Mouse (Mus musculus): Measurements from ENCODE around the gene Myt1l. TPM values are rescaled to one million over a fixed set of nuclear protein-coding genes. Genes with fewer than 3 reads are reported as not detected.

Myt1l gene
- total RNA-seq, 2 experiments from 2014 or later = 221 to 228 TPM

DNA sequence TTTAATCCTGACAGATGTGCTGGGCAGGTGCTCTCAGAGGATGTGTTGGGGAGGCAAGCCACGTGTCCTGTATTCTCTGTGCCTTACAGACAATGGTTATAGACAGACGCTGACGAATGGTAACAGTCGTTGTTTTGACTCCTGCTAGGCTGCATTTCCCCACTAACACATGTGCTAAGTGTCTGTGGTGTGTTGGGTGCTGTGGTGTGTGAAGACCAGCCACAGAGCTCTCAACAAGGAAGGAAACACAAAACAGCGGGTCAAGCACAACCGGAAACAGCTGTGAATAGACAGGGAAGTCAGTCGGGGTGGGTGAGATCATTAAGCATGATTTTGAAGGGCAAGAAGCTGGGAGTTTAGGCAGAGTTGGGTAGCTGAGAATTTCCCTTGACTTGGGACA, 41.1 kb downstream of the Myt1l start:
- DNase-seq = no peak

DNA sequence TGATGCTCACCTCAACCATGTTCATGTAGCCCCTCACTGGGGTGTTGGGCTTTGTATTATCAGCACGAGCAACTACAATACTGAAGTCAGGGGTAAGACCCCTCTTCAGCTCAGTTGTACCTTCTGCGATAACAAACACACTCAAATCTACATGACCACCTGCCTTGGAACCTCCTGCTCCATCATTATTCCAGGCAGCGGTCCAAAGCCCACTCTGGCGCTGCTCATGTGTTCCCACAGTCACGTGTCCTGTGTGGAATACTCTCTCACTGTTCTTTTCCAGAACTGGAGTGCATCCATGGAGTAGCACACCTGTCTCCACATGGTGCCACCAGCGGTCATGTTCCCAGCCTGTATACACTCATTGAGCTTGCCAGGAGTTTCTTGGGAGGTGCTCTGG, 42.2 kb downstream of the Myt1l start:
- DNase-seq = no peak

DNA sequence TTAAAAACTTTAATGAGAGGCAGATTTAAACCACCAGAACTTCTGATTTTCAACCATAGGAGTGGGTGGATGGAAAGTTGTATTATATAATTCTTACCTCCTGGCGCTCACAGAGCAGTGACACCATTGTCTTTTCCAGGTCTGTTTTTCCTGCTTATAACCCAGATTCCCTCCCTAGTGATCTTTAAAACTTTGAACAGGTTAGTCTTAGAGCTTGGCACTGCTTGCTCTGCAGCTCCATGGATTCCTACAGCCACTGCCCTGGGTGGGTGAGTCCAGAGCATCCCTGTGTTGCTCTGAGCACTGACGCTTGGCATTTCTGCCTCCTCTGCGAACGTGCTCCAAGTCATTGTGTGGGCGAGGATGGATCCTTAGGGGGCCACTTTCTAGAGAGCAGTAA, 43.4 kb downstream of the Myt1l start:
- no peak for DNase-seq

DNA sequence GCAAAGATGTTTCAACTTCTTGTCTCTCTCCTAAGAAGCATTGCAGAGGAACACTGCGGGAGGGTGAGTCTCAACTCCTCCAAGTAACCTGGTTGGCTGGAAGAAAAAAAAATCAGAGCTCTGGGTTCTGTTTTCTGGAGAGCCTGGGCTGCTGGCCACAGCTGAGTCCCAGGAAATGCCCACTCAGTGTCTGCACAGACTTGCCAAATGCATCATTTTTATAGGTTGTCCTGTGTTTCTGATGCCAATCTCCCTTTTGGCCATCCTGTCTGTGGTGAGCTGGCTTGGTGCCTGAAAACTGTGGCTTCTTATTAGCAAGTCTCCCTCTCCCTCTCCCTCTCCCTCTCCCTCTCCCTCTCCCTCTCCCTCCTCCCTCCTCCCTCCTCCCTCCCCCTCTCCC, 65.6 kb downstream of the Myt1l start:
- no peak for DNase-seq

DNA sequence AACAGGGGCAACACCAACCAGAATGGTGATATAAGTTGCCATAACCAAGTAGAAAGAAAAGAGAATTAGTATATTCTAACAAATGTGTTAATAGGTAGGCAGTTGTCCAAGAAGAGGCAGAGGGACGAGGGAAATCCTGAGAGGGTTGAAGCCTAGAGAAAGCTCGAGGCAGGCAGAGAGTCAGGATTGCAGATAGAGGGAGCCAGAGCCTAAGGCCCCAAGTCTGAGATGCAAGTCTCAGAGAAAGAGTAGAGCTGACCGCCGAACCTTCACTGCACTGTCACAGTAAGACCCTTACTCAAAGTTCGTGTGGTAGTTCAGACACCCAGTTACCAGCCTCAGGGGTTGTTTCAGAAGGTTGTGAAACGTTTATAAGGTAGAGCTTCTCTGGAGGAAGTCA, 71.7 kb downstream of the Myt1l start:
- DNase-seq = no peak

DNA sequence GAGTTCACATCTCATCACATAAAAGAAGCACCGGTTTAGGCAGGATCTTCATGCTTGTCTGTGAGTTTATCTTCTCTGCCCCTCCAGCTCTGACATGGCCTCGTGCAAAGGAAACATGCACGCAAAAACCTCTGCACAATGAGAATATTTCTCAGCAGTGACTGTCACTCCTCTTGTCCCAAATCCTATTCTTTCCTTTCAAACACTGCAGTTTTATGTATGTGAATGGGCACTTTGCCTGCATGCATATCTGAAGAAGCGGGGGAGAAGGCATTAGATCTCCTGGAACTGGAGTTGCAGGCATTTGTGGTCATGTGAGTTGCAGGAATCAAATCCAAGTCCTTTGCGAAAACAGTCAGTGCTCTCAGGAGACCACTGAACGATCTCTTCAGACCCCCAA, 73.0 kb downstream of the Myt1l start:
- no peak for DNase-seq

DNA sequence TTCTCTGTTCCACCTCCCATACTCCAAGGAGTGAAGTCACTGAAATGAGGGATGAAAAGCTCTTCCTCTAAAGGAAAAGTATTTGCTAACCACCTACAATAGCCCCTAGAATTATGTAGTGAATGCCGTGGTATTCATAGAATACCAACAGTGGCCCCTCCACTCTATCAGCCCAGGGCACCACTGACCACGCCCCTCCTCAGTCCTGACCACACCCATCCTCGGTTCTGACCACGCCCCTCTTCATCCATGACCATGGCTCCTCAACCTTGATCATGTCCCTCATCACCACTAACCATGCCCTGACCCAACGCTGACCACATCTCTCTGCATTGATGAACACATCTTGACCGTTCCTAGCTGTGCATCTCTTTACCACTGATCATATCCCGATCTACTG, 76.5 kb downstream of the Myt1l start:
- no peak for DNase-seq

DNA sequence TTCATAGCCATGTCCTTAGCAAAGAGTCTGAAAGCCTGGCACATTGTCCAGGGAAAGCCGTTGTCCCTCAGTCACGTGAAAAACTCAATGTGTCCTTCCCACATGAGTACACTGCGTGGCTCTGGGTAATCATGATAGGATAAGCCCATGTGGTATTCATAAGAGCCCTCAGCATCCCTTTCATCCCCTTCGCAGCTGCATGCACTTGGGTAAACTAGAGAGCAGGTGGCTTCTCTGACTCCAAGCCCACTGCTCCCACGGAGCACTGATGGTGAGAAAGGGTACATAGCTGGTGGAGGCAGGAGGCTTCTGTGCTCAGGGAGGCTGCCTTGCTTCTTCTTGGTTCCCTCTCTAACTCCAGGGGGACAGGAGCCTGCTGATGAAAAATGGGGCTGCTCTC, 76.9 kb downstream of the Myt1l start:
- DNase-seq = no peak

DNA sequence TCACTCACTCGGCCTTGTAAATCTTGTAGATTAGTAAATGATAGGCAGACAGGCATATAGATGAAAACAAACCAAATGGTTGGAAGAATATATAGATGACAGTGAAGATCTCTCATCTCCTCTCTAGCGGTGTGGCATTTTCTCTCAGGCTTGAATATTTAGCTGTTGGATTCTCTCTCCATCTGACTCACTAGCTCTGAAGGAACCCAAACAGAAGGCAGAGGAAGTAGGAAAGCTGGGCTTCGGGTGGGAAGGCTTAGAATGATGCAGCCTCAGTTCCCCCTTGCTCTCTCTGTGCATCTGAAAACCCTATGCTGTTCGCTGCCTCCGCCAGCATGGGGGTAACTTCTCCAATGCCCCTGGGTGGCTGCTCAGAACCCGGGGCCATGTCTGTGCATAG, 78.0 kb downstream of the Myt1l start:
- DNase-seq = peak in 1 of 2 experiments; percentile 39

DNA sequence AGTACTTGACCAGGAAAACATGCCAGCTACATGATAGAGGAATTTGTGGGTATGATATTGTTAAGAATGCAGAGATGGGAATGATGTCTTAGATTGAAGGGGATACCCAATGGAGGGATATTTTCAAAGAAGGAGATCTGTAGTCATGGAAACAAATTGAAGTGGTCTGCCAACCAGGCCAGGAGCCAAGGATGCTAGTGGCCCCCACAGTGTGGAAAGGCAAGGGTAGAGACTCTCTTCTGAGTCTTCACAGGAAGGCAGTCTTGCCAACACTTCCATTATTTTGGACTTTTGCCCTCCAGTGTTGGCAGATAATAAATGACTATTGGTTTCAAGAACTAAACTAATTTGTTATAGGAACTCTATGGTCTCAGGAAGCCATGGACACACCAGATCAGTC, 89.6 kb downstream of the Myt1l start:
- no peak for DNase-seq

DNA sequence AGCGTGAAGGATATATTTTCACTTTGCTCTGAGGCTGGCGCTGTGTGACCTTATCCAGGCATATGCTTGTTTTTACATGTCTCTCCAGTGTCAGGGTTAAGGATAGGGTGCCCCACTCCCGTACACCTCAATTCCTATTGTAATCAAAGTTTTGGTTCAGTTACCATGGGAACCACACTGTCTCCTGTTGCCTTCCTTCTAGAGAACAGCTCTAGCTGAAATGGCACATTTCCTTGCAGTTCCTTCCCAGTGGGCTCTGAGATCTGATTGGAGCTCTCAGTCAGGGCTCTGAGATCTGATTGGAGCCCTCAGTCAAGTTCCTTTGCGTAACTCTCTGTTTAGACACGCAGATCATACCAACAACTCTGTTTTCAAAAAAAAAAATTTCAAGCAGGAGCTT, 93.3 kb downstream of the Myt1l start:
- no peak for DNase-seq

DNA sequence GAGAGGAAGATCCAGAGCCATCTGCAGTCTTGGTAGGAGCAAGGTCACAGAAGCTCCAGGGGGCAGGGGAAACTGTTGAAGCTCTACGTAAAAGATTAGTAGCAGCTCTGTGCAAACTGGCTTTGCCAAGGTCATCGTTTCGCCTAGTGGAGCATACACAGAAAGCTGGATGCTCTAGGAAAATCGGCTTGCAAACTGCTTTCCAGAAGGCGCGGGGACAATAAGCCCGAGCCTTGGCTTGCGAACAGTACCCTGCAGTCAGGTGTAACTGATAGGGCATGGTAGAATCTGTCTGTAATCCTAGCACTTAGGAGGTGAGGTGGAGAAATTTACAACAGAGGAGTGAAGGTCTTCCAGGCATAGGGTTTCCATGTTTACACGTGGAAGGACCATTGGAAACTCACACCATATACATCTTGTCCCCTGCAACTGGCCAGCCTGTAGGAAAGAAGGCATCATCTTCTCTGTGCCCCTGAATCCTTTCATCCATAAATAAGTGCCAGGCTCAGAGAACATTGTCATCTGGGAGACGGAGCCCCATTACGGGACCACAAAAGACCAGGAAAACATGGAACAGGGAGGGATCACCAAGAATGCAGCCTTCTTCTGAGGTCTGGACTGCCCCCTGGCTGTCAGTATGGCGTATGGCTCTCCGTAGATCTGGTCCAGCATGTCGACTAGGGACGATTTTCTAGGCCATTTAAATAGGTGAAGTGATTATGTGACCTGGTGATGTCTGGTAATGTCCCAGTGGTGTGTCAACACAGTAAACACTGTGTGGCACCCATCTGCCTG, 100.0 kb downstream of the Myt1l start:
- DNase-seq = no peak

DNA sequence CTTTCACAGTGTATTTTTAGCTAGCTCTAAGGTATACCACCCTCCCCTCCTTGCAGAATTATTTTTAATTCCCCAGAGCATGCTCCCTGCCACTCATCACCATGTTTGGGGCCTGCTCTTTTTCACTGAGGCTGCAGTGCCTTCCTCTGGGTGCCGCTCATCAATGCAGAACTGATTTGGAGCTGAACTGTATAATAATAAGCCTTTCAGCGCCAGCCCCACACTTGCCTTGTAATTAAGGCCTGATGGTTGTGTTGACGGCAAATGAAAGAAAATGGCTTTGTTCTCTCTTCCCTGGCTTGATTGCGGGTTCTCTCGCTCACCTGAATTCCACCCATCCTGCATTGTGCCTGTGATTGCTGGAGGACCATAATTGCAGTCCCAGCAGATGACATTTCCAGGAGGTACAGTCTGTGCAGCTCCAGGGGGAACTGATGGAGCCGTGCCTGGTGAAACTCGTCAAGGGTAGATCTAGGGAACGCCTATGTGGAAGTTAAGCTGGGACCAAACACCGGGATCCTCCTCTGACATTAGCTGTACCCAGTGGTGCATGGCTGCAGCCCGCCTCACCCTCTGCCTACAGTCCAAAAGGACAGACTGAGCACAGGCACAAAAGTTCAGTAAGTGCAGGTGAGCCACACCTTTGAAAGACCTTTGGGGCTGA, 101.8 kb downstream of the Myt1l start:
- DNase-seq = peak in 1 of 2 experiments; percentile 57

DNA sequence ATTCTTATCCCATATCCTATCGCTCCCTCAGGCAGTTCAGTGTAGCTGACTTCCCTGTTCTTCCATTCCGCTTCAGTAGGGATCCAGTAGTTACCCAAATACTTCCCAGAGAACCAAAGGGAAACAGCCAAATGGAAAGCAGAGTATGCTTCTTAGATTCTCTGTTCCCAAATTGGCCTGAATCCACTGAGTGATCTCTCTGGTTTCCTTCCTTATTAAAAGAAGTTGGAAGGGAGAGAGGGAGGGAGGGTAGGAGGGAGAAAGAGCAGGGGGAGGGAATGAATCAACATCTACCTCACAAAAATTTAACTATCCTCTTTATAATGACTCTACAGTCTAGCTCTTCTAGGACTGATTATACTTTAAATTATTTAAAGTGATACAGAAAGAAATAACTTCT, 106.3 kb downstream of the Myt1l start:
- no peak for DNase-seq

DNA sequence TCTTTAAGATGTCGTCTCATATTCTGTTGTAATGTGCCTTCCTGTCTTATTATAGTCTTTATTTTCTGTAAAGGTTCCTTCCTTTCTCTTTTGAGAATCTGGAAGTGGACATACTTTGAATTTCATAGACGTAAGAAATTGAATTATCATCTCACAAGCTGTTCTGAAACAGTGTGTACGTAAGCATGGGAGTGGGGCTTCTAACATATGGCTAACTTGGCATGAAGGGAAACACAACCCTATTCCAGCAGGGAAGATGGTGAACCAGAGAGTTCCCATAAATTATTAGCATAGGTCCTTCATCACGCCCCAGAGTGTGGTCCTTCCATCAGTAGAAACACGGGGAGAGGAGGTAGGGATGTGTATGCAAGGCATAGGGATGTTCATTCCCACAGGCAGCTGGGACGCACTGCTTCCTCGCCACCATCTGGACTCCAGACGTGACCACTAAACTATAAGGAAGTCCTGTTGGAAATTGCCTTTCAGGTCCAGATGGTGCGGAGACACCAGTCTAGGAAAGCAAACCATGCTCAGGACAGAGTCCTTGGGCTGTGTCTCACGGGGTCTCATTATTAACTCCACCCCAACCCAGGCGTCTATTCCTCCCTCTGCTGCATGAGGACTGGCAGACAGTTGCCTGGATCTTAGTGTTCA, 111.5 kb downstream of the Myt1l start:
- DNase-seq = peak in 1 of 2 experiments; percentile 43

DNA sequence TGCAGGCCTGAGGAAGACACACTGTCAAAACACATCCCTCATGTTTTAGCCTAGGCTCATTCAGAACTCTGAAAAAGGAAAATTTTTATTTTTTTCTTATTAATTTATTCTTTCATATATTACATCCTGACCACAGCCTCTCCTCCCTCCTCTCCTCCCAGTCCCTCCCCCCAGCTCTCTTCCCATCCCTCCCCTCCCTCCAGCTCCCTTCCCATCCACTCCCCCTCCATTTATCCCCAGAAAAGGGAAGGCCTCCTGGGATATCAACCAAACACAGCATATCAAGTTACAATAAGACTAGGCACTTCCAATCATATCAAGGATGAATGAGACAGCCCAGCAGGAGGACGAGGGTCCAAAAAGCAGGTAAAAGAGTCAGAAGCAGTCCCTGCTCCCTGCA, 112.0 kb downstream of the Myt1l start:
- no peak for DNase-seq

DNA sequence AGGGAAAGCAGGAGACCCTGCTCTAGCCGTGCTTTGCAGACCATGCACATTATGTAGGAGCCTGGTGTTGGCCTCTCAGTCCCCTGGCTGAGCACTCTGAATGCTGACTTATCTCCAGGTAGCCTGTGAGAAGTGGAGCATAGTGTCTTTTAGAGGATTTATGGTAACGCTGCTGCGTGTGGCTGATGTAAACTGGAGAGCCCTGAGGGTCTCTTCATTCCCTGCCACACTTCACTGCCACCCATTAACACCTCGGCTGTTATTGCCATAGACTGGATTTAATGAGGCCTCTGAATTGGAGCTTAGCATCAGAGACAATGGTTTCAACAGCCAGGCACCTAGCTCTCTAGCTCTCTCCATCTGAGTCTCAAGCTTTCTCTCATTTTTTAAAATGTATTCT, 114.7 kb downstream of the Myt1l start:
- DNase-seq = no peak

DNA sequence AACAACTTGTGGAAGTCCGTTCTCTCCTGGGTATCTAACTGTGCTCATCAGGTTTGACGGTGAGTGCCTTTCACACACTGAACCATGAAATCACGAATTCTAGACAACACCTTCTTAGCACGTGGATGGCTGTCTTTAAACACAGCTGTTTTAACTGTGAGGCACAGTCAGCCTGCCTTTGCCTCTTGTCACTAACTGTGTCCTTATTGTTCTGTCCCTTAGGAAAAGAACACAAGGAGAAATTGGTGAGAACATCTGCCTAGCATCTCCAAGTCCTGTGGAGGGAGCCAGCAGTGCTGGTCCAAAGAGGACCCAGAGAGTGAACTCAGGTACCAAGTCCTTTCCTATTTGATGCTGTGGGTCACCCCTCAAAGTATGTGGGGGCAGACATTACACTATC, 115.9 kb downstream of the Myt1l start:
- DNase-seq = no peak

DNA sequence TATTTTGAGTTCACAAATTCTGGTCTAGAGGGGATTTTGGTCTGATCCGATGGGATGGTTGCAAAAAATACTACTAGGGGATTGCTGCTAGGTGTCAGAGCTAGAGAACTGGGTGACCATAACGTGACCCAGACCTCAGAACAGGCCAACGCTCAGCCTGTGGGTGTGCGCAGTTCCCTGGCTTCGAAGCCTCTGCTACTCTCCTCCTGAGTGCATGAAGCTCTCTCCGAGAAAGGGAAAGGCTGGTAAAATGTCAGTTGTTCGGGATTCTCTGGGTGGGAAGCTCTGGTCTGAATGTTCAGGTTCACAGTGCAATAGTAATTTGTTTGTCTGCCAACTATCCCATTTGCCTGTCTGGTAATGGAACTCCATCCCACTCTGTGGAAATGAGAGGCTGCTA, 116.5 kb downstream of the Myt1l start:
- no peak for DNase-seq

DNA sequence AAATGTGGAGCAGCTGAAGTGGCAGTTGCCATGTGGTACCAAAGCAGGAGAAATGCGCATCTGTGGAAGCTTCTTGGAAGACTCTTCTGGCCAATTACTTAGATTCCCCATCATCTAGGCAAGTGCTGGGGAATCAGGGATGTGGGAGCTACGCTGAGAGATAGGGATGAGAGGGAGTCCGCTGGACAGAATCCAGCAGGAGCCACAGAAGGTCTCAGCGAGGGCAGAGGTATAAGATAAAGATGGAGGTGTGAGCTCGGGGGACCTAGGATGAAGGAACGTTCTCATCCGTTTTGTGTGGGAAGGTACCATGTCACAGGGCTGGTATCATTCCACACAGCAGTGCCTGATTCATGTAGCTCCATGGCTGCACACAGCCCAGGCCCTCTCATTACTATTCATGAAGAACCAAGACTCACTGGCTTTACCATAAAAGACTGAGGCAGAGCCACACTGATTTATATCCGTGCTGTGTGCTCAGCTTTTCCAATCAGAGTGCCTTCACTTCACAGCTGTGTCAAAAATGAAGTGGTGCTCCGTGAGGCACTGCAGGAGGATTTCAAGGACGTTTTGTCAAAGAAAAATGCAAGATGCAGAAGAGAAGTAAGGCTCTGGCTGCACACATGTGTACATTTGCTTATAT, 121.4 kb downstream of the Myt1l start:
- DNase-seq = no peak

DNA sequence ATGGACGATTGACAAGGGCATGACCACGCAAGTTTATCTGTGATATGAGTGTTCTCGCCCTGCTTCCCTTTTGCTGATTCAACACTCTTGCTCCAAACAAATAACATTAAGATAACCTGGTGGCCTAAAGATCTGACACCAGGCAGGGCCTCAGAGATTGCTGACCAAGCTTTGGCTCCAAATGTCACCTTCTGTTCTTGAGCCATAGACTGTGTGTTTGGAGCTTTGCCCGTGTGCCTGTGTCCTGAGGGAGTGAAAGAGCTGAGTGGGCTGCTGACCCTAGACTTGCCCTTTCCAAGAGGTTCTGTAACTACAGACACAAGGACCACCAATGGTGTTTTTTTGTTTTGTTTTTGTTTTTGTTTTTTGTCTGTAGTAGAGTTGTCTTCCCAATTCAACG, 124.3 kb downstream of the Myt1l start:
- no peak for DNase-seq

DNA sequence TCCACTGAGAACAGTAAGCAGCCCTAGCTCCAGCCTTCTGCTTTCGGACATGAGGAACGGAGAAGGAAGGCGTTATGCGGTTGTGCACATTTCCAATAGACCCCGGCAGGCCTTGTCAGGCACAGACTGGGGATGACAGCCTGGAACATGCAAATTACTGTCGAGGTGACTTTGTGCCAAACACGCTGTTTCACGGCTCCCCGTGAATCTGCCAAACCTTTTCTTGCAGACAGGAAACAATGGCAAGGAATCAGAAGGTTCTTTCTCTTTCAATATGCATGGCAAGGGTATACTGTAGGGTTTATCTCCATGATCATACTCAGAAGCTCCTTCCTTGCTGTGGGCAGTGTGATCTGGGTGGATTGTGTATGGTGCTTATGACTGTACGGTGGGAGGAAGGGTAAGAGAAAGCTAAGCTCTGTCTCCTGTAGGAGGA, 127.0 kb downstream of the Myt1l start:
- DNase-seq = peak; percentile 53 to 54

DNA sequence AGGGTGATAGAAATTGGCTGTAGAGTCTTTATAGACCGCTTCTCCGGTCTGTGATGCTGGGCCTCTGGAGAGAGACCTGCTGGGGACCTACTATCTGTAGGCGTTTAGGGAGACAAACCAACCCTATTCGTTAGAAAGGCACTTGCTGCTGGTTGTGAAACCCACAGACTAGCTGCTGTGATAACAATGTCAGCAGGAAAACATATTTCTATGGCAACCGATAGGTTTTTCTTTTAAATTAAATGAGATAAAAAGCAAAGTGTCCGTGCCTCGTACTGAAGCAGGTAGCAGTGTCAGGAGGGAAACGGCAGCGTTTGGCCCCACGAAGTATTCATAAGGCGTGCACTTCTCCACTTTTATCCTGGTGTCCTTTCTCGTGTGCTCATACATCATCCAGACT, 127.5 kb downstream of the Myt1l start:
- DNase-seq = no peak
